Mouse (Mus musculus): ENCODE results near the gene Slc26a6. TPM values are rescaled to one million over a fixed set of nuclear protein-coding genes. Genes with fewer than 3 reads are reported as not detected.
A peak's percentile ranks its signal among the peaks of the same experiment; 100 is the strongest.

Gene Slc26a6
- polyA plus RNA-seq (2012; fragmentation: generic; extraction: Trizol): 4.3 TPM
- long read RNA-seq, experiment 1: 0 reads
- long read RNA-seq, experiment 2, partial matches to known transcripts: 3 of 4 reads
- long read RNA-seq, experiment 2, other reads (novel, unspliced or antisense): 1 of 4 reads

DNA sequence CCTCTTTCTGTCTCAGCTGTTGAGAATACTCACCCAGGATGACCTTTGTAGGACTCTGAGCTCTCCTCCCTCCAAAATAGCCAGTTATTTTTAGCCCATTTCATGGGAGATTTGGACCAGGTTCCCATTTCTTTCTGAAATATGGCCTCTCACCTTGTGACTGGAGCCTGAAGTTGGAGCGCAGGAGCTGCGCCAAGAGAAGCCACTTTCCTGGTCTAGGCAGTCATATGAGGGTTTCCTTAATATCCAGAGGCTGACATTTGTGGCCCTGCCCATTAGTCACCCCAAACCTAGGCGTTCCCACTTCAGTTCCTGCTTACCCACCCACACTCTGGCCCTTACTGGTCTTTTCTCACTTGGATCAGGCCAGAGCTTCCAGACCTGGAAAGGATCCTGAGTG is at the start of gene Slc26a6:
Gene Slc26a6, plus strand, starts transcription at position 308 of the 400 bp plus-strand sequence.
- H3K36me3 ChIP-seq (ENCODE audit: control insufficient read depth, insufficient read depth): no peaks in the 10 kb centered on the region
- peak within 1 kb of the TSS; percentile 66 for H3ac ChIP-seq (ENCODE audit: control insufficient read depth, insufficient read length, low read depth)
- peak within 1 kb of the TSS; percentile 56 for H3K4me3 ChIP-seq (ENCODE audit: insufficient read depth, poor library complexity, severe bottlenecking)
- H3K79me2 ChIP-seq (ENCODE audit: control insufficient read depth, insufficient read depth): no peaks in the 10 kb centered on the region
- no peaks in the 10 kb centered on the region for H3K79me3 ChIP-seq (ENCODE audit: low read depth)
- peaks cover 9% of the 10 kb centered on the region for H3K27me3 ChIP-seq (ENCODE audit: control insufficient read depth, insufficient read depth, insufficient read length)
- TF ChIP-seq CTCF (IDR thresholded peaks at IDR 0.05; ENCODE audit: control insufficient read depth, insufficient read depth, insufficient read length) (no peak), CEBPB (IDR thresholded peaks at IDR 0.05; ENCODE audit: low read depth) (no peak), MAX (IDR thresholded peaks at IDR 0.05) (no peak), MYOD1 (IDR thresholded peaks at IDR 0.05; ENCODE audit: control insufficient read depth, insufficient read length, low read depth) (no peak), USF1 (IDR thresholded peaks at IDR 0.05; ENCODE audit: low read depth) (no peak), FOSL1 (IDR thresholded peaks at IDR 0.05; ENCODE audit: insufficient read depth, low read length, poor library complexity, severe bottlenecking) (no peak), MYOG (IDR thresholded peaks at IDR 0.05; ENCODE audit: control insufficient read depth, extremely low read depth, insufficient read length) (no peak)

DNA sequence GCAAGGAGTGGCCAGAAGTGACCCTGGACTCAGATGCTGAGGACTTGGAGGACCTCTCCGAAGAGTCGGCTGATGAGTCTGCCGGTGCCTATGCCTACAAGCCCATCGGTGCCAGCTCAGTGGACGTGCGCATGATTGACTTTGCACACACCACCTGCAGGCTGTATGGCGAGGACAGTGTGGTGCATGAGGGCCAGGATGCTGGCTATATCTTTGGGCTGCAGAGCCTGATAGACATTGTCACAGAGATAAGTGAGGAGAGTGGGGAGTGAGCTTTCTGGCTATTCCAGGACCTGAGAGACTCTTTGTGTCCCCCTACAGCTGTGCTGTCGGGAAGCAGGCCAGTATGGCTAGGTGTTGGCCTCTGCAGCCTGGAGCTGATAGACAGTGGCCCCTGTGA is 47.3 kb upstream of the Slc26a6 start:
- Histone ChIP-seq H3K36me3 (ENCODE audit: control insufficient read depth, insufficient read depth) (peaks cover 65% of the 10 kb centered on the region), H3K4me3 (ENCODE audit: insufficient read depth, poor library complexity, severe bottlenecking) (no peak overlapping the region), H3ac (ENCODE audit: control insufficient read depth, insufficient read length, low read depth) (no peak overlapping the region), H3K27me3 (ENCODE audit: control insufficient read depth, insufficient read depth, insufficient read length) (no peaks in the 10 kb centered on the region), H3K79me3 (ENCODE audit: low read depth) (peaks cover 3% of the 10 kb centered on the region), H3K79me2 (ENCODE audit: control insufficient read depth, insufficient read depth) (peaks cover 2% of the 10 kb centered on the region)
- TF ChIP-seq MYOD1 (IDR thresholded peaks at IDR 0.05; ENCODE audit: control insufficient read depth, insufficient read length, low read depth): no peak
- no peak for TF ChIP-seq MYOG (IDR thresholded peaks at IDR 0.05; ENCODE audit: control insufficient read depth, extremely low read depth, insufficient read length)
- TF ChIP-seq MAX (IDR thresholded peaks at IDR 0.05): no peak
- no peak for TF ChIP-seq CTCF (IDR thresholded peaks at IDR 0.05; ENCODE audit: control insufficient read depth, insufficient read depth, insufficient read length)
- no peak for TF ChIP-seq USF1 (IDR thresholded peaks at IDR 0.05; ENCODE audit: low read depth)
- no peak for TF ChIP-seq FOSL1 (IDR thresholded peaks at IDR 0.05; ENCODE audit: insufficient read depth, low read length, poor library complexity, severe bottlenecking)
- no peak for TF ChIP-seq CEBPB (IDR thresholded peaks at IDR 0.05; ENCODE audit: low read depth)

DNA sequence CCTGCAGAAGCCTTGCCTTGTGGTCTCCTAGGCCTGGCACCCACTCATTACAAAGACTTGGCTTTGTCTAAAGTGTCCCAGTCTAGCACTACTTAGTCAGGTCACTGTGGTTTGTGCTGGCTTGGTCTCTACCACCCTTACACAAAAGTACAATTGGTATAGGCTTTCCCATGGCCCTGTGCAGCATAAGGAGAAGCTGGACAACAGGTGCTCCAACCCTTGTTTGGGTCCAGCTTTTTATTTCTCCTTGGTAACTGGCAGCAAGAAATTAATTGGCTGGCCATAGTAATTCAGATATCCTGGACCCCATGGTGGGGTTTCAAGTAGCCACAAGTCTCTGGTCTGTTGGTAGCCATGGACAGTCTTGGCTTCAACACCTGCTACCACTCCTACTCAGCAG is 46.7 kb upstream of the Slc26a6 start:
- H3ac ChIP-seq (ENCODE audit: control insufficient read depth, insufficient read length, low read depth): no peak overlapping the region
- H3K4me3 ChIP-seq (ENCODE audit: insufficient read depth, poor library complexity, severe bottlenecking): no peak overlapping the region
- TF ChIP-seq MYOG (IDR thresholded peaks at IDR 0.05; ENCODE audit: control insufficient read depth, extremely low read depth, insufficient read length) (no peak), MYOD1 (IDR thresholded peaks at IDR 0.05; ENCODE audit: control insufficient read depth, insufficient read length, low read depth) (no peak), USF1 (IDR thresholded peaks at IDR 0.05; ENCODE audit: low read depth) (no peak), CTCF (IDR thresholded peaks at IDR 0.05; ENCODE audit: control insufficient read depth, insufficient read depth, insufficient read length) (no peak), MAX (IDR thresholded peaks at IDR 0.05) (no peak), CEBPB (IDR thresholded peaks at IDR 0.05; ENCODE audit: low read depth) (no peak), FOSL1 (IDR thresholded peaks at IDR 0.05; ENCODE audit: insufficient read depth, low read length, poor library complexity, severe bottlenecking) (no peak)
- peaks cover 58% of the 10 kb centered on the region for H3K36me3 ChIP-seq (ENCODE audit: control insufficient read depth, insufficient read depth)
- peaks cover 3% of the 10 kb centered on the region for H3K79me3 ChIP-seq (ENCODE audit: low read depth)
- H3K79me2 ChIP-seq (ENCODE audit: control insufficient read depth, insufficient read depth): no peaks in the 10 kb centered on the region
- no peaks in the 10 kb centered on the region for H3K27me3 ChIP-seq (ENCODE audit: control insufficient read depth, insufficient read depth, insufficient read length)

DNA sequence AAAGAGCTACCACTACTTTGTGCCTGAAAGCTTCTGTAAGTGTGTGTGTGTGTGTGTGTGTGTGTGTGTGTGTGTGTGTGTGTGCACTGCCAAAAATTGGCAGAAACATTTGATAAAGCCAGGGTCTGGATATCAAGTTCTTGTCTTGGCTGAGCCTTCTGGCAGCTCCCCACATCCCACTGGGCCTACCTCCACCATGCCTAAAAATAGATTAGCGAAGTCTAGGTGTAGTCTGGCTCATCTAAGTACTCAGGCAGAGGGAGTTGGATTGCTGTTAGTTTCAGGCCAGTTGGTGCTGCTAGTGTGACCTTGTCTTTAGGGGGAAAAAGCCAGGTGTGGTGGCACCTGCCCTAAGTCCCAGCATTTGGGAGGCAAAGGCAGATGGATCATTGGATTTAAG is 46.3 kb upstream of the Slc26a6 start:
- Histone ChIP-seq H3K79me3 (ENCODE audit: low read depth) (peaks cover 2% of the 10 kb centered on the region), H3K36me3 (ENCODE audit: control insufficient read depth, insufficient read depth) (peaks cover 54% of the 10 kb centered on the region), H3ac (ENCODE audit: control insufficient read depth, insufficient read length, low read depth) (no peak overlapping the region), H3K79me2 (ENCODE audit: control insufficient read depth, insufficient read depth) (no peaks in the 10 kb centered on the region), H3K4me3 (ENCODE audit: insufficient read depth, poor library complexity, severe bottlenecking) (no peak overlapping the region), H3K27me3 (ENCODE audit: control insufficient read depth, insufficient read depth, insufficient read length) (no peaks in the 10 kb centered on the region)
- TF ChIP-seq CEBPB (IDR thresholded peaks at IDR 0.05; ENCODE audit: low read depth) (no peak), MYOD1 (IDR thresholded peaks at IDR 0.05; ENCODE audit: control insufficient read depth, insufficient read length, low read depth) (no peak), CTCF (IDR thresholded peaks at IDR 0.05; ENCODE audit: control insufficient read depth, insufficient read depth, insufficient read length) (no peak), USF1 (IDR thresholded peaks at IDR 0.05; ENCODE audit: low read depth) (no peak), MYOG (IDR thresholded peaks at IDR 0.05; ENCODE audit: control insufficient read depth, extremely low read depth, insufficient read length) (no peak), MAX (IDR thresholded peaks at IDR 0.05) (no peak), FOSL1 (IDR thresholded peaks at IDR 0.05; ENCODE audit: insufficient read depth, low read length, poor library complexity, severe bottlenecking) (no peak)

DNA sequence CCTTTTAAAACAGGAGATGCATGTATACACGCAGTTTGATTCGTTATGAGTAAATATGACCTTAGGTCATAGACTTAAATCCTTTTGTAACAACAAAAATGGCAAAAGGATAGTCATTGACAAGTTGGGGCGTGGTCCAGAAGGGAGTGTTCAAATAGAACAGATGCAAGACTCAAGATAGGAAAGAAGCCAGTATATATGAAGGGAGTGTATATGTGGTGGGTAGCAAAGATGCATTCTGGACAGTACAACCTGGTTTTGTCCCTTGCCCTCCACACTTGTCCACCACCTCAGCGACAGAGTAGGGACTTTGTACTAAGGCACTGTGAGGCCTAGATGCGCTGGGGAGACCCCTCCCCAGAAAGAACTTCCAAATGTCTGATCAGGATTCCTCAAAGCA is 45.4 kb upstream of the Slc26a6 start:
- no peaks in the 10 kb centered on the region for H3K27me3 ChIP-seq (ENCODE audit: control insufficient read depth, insufficient read depth, insufficient read length)
- no peak overlapping the region for H3ac ChIP-seq (ENCODE audit: control insufficient read depth, insufficient read length, low read depth)
- peaks cover 1% of the 10 kb centered on the region for H3K79me3 ChIP-seq (ENCODE audit: low read depth)
- H3K4me3 ChIP-seq (ENCODE audit: insufficient read depth, poor library complexity, severe bottlenecking): no peak overlapping the region
- no peaks in the 10 kb centered on the region for H3K79me2 ChIP-seq (ENCODE audit: control insufficient read depth, insufficient read depth)
- TF ChIP-seq FOSL1 (IDR thresholded peaks at IDR 0.05; ENCODE audit: insufficient read depth, low read length, poor library complexity, severe bottlenecking) (no peak), MYOD1 (IDR thresholded peaks at IDR 0.05; ENCODE audit: control insufficient read depth, insufficient read length, low read depth) (no peak), CEBPB (IDR thresholded peaks at IDR 0.05; ENCODE audit: low read depth) (no peak), MAX (IDR thresholded peaks at IDR 0.05) (no peak), CTCF (IDR thresholded peaks at IDR 0.05; ENCODE audit: control insufficient read depth, insufficient read depth, insufficient read length) (no peak), USF1 (IDR thresholded peaks at IDR 0.05; ENCODE audit: low read depth) (no peak), MYOG (IDR thresholded peaks at IDR 0.05; ENCODE audit: control insufficient read depth, extremely low read depth, insufficient read length) (no peak)
- peaks cover 46% of the 10 kb centered on the region for H3K36me3 ChIP-seq (ENCODE audit: control insufficient read depth, insufficient read depth)
